Mouse (Mus musculus) kidney, embryonic 14.5 days (tissue): ENCODE results near the gene Capn11. TPM values are rescaled to one million over a fixed set of nuclear protein-coding genes. Genes with fewer than 3 reads are reported as not detected.

Experiments used
- ATAC-seq: fragments of 200-750 bp; cut with Nextera tagmentation; 2 replicates; pipeline ENCODE4 v1.8.0; 2017; ENCODE audit warnings: moderate number of reproducible peaks, mild to moderate bottlenecking, moderate TSS enrichment, moderate library complexity; ENCODE audit not compliant: low FRiP score, low TSS enrichment
- H3K27ac ChIP-seq: fragments of 300-500 bp; sonication (generic); 2 replicates; pipeline ENCODE4 v1.5.1; 2014; ENCODE audit warnings: low read depth, mild to moderate bottlenecking, low read length, moderate library complexity, mixed read lengths
- H3K27me3 ChIP-seq: fragments of 300-500 bp; sonication (generic); 2 replicates; pipeline ENCODE4 v1.6.1; 2014; ENCODE audit warnings: mild to moderate bottlenecking, low read length; ENCODE audit not compliant: control insufficient read depth, insufficient read depth
- H3K36me3 ChIP-seq: fragments of 300-500 bp; sonication (generic); 2 replicates; pipeline ENCODE4 v1.6.1; 2014; ENCODE audit warnings: low read length, mixed read lengths; ENCODE audit not compliant: control insufficient read depth, insufficient read depth
- H3K4me1 ChIP-seq: fragments of 300-500 bp; sonication (generic); 2 replicates; pipeline ENCODE4 v1.6.1; 2014; ENCODE audit warnings: low read length, mixed read lengths; ENCODE audit not compliant: control insufficient read depth, insufficient read depth
- H3K4me2 ChIP-seq: fragments of 300-500 bp; sonication (generic); replicated peaks from 2 replicates; pipeline ENCODE4 v1.6.1; 2014; ENCODE audit warnings: low read depth, mild to moderate bottlenecking, low read length
- H3K4me3 ChIP-seq: fragments of 300-500 bp; sonication (generic); 2 replicates; pipeline ENCODE4 v1.5.1; 2014; ENCODE audit warnings: mild to moderate bottlenecking, low read length
- H3K9ac ChIP-seq: fragments of 300-500 bp; sonication (generic); 2 replicates; pipeline ENCODE4 v1.6.1; 2014; ENCODE audit warnings: low read depth, mild to moderate bottlenecking, low read length, moderate library complexity
- H3K9me3 ChIP-seq: fragments of 300-500 bp; sonication (generic); 2 replicates; pipeline ENCODE4 v1.6.1; 2016; ENCODE audit warnings: low read length; ENCODE audit not compliant: control insufficient read depth
- WGBS: fragments of 180-500 bp; shearing (Covaris S2); extraction: QIAGEN DNeasy Blood & Tissue Kit; methylation state at CpG from one replicate; pipeline ENCODE4 v1.1.7; 2014; 5-methylcytosine and 5-hydroxymethylcytosine counted together
- polyA plus RNA-seq: library from polyadenylated mRNA; unstranded; fragments of >200 nt; fragmentation: Nextera tagmentation; extraction: Ambion mirVana; gene quantifications from 2 replicates; pipeline ENCODE4 v1.2.1, GENCODE M21; 2014

The Capn11 gene
- polyA plus RNA-seq, 1 experiment from 2014 or later, result not detected

DNA sequence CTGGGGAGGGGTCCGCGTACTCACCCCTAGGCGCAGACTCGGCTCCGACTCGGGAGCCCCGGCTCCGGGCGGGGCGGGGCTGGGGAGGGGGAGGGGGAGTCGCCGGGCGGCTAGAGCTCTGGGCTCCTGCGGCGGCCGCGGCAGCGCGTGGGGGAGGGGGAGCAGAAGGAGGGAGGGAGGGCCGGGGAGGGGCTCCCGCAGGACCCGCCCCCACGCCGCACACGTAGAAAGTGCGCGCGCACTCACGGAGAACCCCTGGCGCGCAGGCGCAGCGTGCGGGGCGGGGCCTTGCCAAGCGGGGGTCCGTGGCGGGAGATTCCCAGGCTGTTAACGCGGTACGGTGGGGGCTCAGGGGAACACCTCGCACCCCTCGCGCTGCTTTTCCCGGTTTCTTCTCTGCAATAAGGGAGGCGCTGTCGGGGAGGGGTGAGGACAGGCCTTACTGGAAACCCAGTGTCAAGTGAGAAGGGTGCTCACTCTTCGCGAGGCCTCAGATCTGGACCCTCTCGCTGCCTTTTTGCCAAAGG, 27.0 kb upstream of the Capn11 start, which contains the start of gene Mrpl14:
Gene Mrpl14, plus strand, starts transcription at position 230 of the 527 bp plus-strand sequence.
- peak within 1 kb of the TSS; percentile 88 for H3K4me2 ChIP-seq
- H3K4me1 ChIP-seq, result peaks cover 12% of the 10 kb centered on the region
- peaks cover 3% of the 10 kb centered on the region; the same call in 1 of the 2 replicates for H3K9me3 ChIP-seq
- H3K9ac ChIP-seq, result peak within 1 kb of the TSS; percentile 85
- H3K27ac ChIP-seq, result peak within 1 kb of the TSS; percentile 85
- 0% methylated on average over 32 of the region's 50 CpGs for WGBS
- H3K36me3 ChIP-seq, result no peaks in the 10 kb centered on the region
- H3K27me3 ChIP-seq, result no peaks in the 10 kb centered on the region
- H3K4me3 ChIP-seq, result peak within 1 kb of the TSS; percentile 89
- peak; percentile 90 for ATAC-seq

DNA sequence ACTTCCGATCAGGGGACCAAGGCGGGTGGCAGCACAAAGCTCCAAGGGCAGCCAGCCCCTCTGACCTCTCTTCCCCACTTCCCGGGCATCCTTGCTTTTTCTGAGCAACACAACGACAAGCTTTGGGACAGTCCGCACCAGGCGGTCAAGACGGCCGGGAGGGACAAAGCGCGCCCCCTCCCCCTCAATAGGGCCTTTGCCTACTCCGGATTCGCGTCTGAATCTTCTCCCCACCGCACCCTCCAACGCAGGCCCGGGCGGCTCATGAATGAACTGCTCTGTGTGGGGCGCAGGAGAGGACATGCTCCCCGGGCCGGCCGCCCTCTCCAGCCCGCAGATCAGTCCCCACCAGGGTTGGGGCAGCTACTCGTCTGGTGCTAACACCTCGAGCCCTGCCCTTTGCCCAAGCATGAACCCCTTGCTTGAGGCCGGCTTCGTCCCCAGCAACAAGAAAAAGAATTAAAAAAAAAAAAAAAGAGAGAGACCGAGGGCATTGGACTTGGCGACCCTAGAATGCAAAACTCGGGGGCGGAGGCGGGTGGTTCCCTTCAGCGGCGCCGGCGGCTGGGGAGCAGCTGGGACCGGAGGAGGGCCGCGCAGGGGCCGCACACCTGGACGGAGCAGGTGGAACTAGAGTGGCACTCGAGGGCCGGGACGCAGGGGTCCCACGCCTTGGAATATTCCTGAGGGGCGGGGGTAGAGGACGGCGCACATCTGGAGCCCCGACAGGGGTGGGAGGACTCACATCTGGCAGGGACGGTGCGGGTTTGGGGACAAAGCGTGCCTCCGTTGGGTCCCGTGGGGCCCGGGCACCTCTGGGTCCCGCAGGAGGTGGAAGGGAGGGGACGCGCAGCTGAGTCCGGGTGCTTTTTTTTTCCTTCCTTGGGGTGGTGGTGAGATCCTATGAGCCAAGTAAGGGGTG, 26.3 kb upstream of the Capn11 start:
- H3K27ac ChIP-seq, result peak overlapping the region; percentile 73
- H3K4me3 ChIP-seq, result peak overlapping the region; percentile 89
- ATAC-seq, result peak; percentile 60
- H3K4me2 ChIP-seq, result peak overlapping the region; percentile 88
- peaks cover 3% of the 10 kb centered on the region; the same call in 1 of the 2 replicates for H3K9me3 ChIP-seq
- under 1% methylated on average over 55 of the region's 58 CpGs for WGBS
- H3K4me1 ChIP-seq, result peaks cover 18% of the 10 kb centered on the region
- no peaks in the 10 kb centered on the region for H3K36me3 ChIP-seq
- H3K27me3 ChIP-seq, result no peaks in the 10 kb centered on the region
- H3K9ac ChIP-seq, result peak overlapping the region; percentile 85

DNA sequence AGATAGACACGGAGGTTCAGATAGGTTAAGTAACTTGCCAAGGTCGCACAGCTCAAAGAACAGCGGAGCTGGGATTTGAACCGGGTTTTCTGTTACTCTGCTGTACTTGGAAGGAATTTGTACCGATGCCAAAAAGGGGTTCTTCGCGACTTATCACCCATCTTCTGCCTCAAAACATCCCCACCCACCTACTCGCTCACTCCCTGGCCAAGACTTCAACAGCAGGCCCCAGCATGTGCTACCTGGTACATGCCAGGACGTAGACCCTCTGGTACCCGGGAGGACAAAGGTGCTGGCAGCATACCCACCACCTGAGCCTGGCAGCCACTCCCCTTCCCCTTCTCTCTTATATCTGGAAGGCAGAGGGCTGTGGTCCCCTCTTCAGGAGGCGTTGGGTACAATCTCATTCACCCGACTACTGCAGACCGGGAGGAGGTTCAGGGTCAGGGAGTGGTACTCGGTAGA, 25.6 kb upstream of the Capn11 start:
- Histone ChIP-seq H3K4me2 (peak overlapping the region; percentile 88), H3K36me3 (no peaks in the 10 kb centered on the region), H3K4me1 (peaks cover 18% of the 10 kb centered on the region), H3K27ac (peak overlapping the region; percentile 73; the same call in 1 of the 2 replicates), H3K9me3 (peaks cover 3% of the 10 kb centered on the region; the same call in 1 of the 2 replicates), H3K4me3 (peak overlapping the region; percentile 89), H3K9ac (peak overlapping the region; percentile 85), H3K27me3 (no peaks in the 10 kb centered on the region)
- WGBS, result 29% methylated on average over 14 of the region's 14 CpGs
- peak; percentile 6; the same call in 1 of the 2 replicates for ATAC-seq

DNA sequence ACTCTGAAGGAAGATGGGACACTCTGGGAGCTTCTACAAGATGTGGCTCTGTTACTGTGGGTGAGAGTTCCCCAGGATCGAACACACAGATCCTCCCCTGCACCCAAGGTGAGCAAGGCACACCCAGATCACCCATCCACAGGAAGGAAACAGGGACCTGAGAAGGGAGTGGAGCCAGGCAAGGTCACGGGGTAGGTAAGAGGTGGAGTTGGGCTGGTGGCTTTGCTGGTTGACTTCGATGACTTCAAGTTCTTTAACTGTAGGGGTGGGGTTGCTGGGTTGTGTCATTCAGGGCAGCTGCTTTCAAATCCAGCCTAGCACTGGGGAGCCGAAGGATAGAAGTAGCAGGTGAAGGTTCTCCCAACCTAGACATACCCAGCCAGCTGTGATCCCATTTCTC, 23.7 kb upstream of the Capn11 start:
- Histone ChIP-seq H3K36me3 (peaks cover 8% of the 10 kb centered on the region; the same call in 1 of the 2 replicates), H3K9ac (no peak overlapping the region), H3K9me3 (peaks cover 3% of the 10 kb centered on the region; the same call in 1 of the 2 replicates), H3K27ac (no peak overlapping the region), H3K4me1 (peaks cover 18% of the 10 kb centered on the region), H3K27me3 (no peaks in the 10 kb centered on the region), H3K4me2 (no peak overlapping the region), H3K4me3 (no peak overlapping the region)
- WGBS, result 92% methylated on average over 4 of the region's 4 CpGs
- ATAC-seq, result no peak

DNA sequence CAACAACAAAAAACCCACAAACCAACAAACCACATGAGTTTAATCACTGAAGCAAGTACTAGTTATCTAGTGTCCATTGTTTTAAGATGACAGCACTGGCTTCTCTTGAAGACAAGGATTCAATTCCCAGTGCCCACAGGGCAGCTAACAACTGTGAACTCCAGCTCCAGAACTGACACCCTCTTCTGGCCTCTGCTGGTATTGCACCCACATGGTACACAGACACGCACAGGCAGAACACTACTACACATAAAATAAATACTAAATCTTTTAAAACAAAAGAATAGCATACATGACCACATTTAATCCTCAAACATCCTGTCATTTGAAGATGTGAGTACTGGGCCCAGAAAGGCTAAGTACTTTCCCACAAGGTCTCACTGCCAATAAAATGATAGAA, 22.5 kb upstream of the Capn11 start:
- Histone ChIP-seq H3K27ac (no peak overlapping the region), H3K4me1 (peaks cover 8% of the 10 kb centered on the region; the same call in 1 of the 2 replicates)
- ATAC-seq, result no peak

DNA sequence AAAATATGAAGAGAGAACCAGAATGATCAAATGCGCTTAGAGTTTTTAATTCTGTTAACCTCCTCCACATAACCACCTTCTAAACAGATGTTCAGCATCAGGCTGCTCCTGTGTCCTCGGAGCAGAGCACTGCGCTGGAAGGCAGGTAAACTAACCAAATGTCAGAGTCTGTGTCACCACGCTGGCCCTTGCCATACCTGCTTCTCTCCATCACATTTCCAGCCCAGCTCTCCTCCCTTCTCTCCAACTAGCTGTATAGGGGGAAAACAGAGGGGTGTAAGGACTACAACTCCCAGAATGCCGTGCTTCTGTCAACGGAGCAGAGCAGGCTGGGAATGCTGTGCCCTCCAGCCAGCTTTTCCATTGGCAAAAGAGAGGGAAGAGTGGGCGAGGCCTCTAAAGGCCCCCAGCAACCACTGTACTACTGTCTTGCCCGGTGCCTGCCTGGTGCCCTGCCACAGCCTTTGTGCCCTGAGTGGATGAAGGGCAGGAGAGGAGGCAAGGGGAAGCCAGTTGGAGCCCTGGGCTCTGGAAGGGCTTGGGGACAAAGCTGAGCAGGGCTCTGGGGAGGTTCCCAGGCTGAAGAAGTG, 21.4 kb upstream of the Capn11 start:
- peak overlapping the region; percentile 24 for H3K4me2 ChIP-seq
- H3K27me3 ChIP-seq, result no peaks in the 10 kb centered on the region
- peak; percentile 56; the same call in 1 of the 2 replicates for ATAC-seq
- H3K9ac ChIP-seq, result peak overlapping the region; percentile 37; the same call in 1 of the 2 replicates
- no peak overlapping the region for H3K27ac ChIP-seq
- H3K4me3 ChIP-seq, result no peak overlapping the region
- peaks cover 8% of the 10 kb centered on the region; the same call in 1 of the 2 replicates for H3K4me1 ChIP-seq
- peaks cover 27% of the 10 kb centered on the region for H3K36me3 ChIP-seq
- peaks cover 3% of the 10 kb centered on the region; the same call in 1 of the 2 replicates for H3K9me3 ChIP-seq
- 55% methylated on average over 8 of the region's 8 CpGs for WGBS

More for the DNA sequence above, 22.5 kb upstream of the Capn11 start:
- Histone ChIP-seq H3K9ac (no peak overlapping the region), H3K36me3 (peaks cover 16% of the 10 kb centered on the region; the same call in 1 of the 2 replicates), H3K27me3 (no peaks in the 10 kb centered on the region), H3K4me2 (no peak overlapping the region), H3K4me3 (no peak overlapping the region), H3K9me3 (peaks cover 3% of the 10 kb centered on the region; the same call in 1 of the 2 replicates)
- WGBS, result 100% methylated on average over 1 of the region's 1 CpGs

DNA sequence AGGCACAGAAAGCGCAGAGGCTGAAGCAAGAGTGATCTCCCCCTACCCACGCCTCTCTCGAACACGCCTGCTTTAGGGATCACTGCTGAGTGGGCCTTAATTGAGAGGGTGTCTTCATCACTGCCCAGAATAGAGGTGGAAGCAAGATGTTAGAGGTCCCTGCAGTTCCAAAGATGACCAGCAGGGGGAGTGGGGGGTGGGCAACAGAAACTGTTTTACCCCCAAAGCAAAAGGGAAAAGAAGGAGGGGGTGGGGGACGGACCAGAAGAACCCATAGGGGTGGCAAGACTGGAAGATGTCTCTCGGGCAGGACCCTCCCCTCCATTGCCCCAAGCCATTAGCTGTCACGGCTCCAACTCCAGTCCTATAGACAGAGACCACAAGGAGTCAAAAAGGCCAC, 19.0 kb upstream of the Capn11 start:
- Histone ChIP-seq H3K27ac (no peak overlapping the region), H3K9ac (no peak overlapping the region), H3K4me2 (no peak overlapping the region), H3K27me3 (no peaks in the 10 kb centered on the region), H3K9me3 (peaks cover 3% of the 10 kb centered on the region; the same call in 1 of the 2 replicates), H3K36me3 (peaks cover 45% of the 10 kb centered on the region), H3K4me1 (peaks cover 6% of the 10 kb centered on the region; the same call in 1 of the 2 replicates), H3K4me3 (no peak overlapping the region)
- WGBS, result 35% methylated on average over 7 of the region's 7 CpGs
- peak; percentile 22; the same call in 1 of the 2 replicates for ATAC-seq

DNA sequence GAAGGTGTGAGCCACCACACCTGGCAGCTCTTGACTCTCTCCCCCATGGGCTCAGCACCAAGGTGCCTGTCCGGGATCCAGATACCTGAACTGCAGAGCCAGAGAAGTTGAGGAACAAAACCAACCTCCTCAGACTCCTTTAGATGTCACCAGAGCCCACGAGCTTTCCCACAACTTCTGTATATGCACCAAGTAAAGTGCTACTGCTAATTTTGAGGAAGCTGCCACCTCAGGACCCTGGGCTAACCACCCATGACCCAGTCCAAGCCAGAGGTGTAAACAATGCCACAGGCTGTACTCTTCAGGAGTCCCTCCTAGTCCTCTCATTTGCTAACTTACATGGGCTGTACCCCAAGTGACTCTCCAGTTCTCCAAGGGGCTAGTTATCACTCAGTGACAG, 13.5 kb upstream of the Capn11 start:
- no peaks in the 10 kb centered on the region for H3K27me3 ChIP-seq
- no peaks in the 10 kb centered on the region for H3K9me3 ChIP-seq
- ATAC-seq, result no peak
- H3K4me2 ChIP-seq, result no peak overlapping the region
- peaks cover 73% of the 10 kb centered on the region for H3K36me3 ChIP-seq
- H3K4me1 ChIP-seq, result no peaks in the 10 kb centered on the region
- no peak overlapping the region for H3K4me3 ChIP-seq
- no peak overlapping the region for H3K27ac ChIP-seq
- WGBS, result 79% methylated on average over 2 of the region's 2 CpGs
- no peak overlapping the region for H3K9ac ChIP-seq
